Comparison of ENCODE assay signal across 28 mouse cellular contexts in the genomic region with DNA sequence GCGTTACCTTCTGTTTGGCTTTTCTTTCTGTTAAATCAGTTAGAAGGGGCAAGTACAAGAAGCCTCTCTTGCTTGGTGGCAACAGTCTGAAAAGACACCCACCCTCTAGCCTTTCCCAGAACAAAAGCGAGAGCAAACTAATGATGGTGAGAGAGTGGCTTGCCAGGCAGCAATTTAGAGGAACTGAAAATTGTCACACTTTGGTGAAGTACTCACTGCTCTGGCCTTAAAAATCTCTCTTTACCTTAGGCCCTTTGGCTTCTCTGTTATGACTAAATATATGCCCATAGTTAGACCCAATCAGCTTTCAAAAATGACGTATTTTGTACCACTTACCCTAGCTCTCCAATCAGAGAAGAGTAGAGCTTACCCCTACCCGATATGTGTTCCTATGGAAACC.
"Had no signal": no experiment of that assay in that cellular context is flagged by ENCODE, and none has a peak within 500 bp of the region (broad histone marks: within the 10 kb centered on the region; RNA-seq: fewer than 3 reads in every experiment).

No protein-coding gene starts in this region.

- H3K4me2 ChIP-seq: embryonic facial prominence, embryonic 12.5 days; embryonic facial prominence, embryonic 13.5 days; embryonic facial prominence, embryonic 15.5 days; forebrain, embryonic 12.5 days; forebrain, embryonic 13.5 days; forebrain, embryonic 15.5 days had no signal

- H3K27me3 ChIP-seq: embryonic facial prominence, embryonic 12.5 days; embryonic facial prominence, embryonic 13.5 days; embryonic facial prominence, embryonic 15.5 days; forebrain, embryonic 12.5 days; forebrain, embryonic 13.5 days; forebrain, embryonic 15.5 days had no signal

- H3K36me3 ChIP-seq: embryonic facial prominence, embryonic 10.5 days; embryonic facial prominence, embryonic 12.5 days; embryonic facial prominence, embryonic 13.5 days; embryonic facial prominence, embryonic 15.5 days; forebrain, embryonic 10.5 days; forebrain, embryonic 12.5 days; forebrain, embryonic 15.5 days had no signal

- DNase-seq: cerebellum, adult 2 months; cerebellum, adult 8-10 months; cerebellum, adult 9-10 months; cerebellum, adult 9-11 months; cerebellum, postnatal 10 days; cerebellum, postnatal 14 days; cerebellum, postnatal 25 days; cerebellum, postnatal 36 days; embryo, embryonic 11 days; forebrain, postnatal 0 days; gastrocnemius, adult 2 months; gastrocnemius, postnatal 10 days; gastrocnemius, postnatal 14 days; gastrocnemius, postnatal 36 days; heart, adult 11 months; heart, adult 18-20 months; heart, adult 2 months had no signal

- H3K9ac ChIP-seq: embryonic facial prominence, embryonic 12.5 days; embryonic facial prominence, embryonic 13.5 days; embryonic facial prominence, embryonic 15.5 days; forebrain, embryonic 12.5 days; forebrain, embryonic 13.5 days; forebrain, embryonic 15.5 days; forebrain, postnatal 0 days had no signal

- H3K4me1 ChIP-seq: embryonic facial prominence, embryonic 10.5 days; embryonic facial prominence, embryonic 12.5 days; embryonic facial prominence, embryonic 13.5 days; embryonic facial prominence, embryonic 15.5 days; forebrain, embryonic 10.5 days; forebrain, embryonic 12.5 days; forebrain, embryonic 13.5 days; forebrain, embryonic 15.5 days had no signal

- ATAC-seq: forebrain, embryonic 13.5 days; forebrain, embryonic 14.5 days; forebrain, embryonic 15.5 days; forebrain, embryonic 16.5 days; forebrain, postnatal 0 days had no signal

- H3K4me3 ChIP-seq: embryonic facial prominence, embryonic 10.5 days; embryonic facial prominence, embryonic 12.5 days; embryonic facial prominence, embryonic 13.5 days; embryonic facial prominence, embryonic 15.5 days; erythroblast, embryonic 14.5 days; forebrain, embryonic 10.5 days; forebrain, embryonic 12.5 days; forebrain, embryonic 13.5 days; forebrain, embryonic 15.5 days; gastrocnemius, adult 2 months; heart, adult 2 months had no signal

- H3K9me3 ChIP-seq: embryonic facial prominence, embryonic 10.5 days; embryonic facial prominence, embryonic 12.5 days; embryonic facial prominence, embryonic 13.5 days; embryonic facial prominence, embryonic 15.5 days; forebrain, embryonic 10.5 days; forebrain, embryonic 12.5 days; forebrain, embryonic 13.5 days; forebrain, embryonic 15.5 days had no signal

- H3K27ac ChIP-seq: embryonic facial prominence, embryonic 10.5 days; embryonic facial prominence, embryonic 12.5 days; embryonic facial prominence, embryonic 13.5 days; embryonic facial prominence, embryonic 15.5 days; forebrain, embryonic 10.5 days; forebrain, embryonic 12.5 days; forebrain, embryonic 13.5 days; forebrain, embryonic 15.5 days; gastrocnemius, adult 2 months; heart, adult 2 months had no signal
